Mouse (Mus musculus): ENCODE measurements around the gene Itga6. TPM values are rescaled to one million over a fixed set of nuclear protein-coding genes. Genes with fewer than 3 reads are reported as not detected.

The Itga6 gene
- total and polyA plus RNA-seq, 3 experiments: 1.0 to 2.7 TPM; not detected in 1

GRCm38 (mm10) chr2:71771762-71772161, 26.3 kb downstream of the Itga6 start (continued):
- no peak for TF ChIP-seq ZNF384 (IDR thresholded peaks at IDR 0.05; ENCODE audit: low read depth, low read length)
- no peak for TF ChIP-seq TBP (IDR thresholded peaks at IDR 0.05; ENCODE audit: low read depth, low read length)
- TF ChIP-seq ETS1 (IDR thresholded peaks at IDR 0.05; ENCODE audit: low read depth, low read length): peak; percentile 53; the same call in 1 of the 2 replicates
- TF ChIP-seq RCOR1 (IDR thresholded peaks at IDR 0.05; ENCODE audit: low read depth, low read length): no peak
- TF ChIP-seq MYC (IDR thresholded peaks at IDR 0.05; ENCODE audit: low read depth, low read length): peak; percentile 31; the same call in 1 of the 2 replicates
- TF ChIP-seq NRF1 (IDR thresholded peaks at IDR 0.05; ENCODE audit: insufficient read depth, low read depth, low read length, poor library complexity, severe bottlenecking): no peak
- no peak for TF ChIP-seq MEF2A (IDR thresholded peaks at IDR 0.05; ENCODE audit: extremely low read depth, insufficient replicate concordance, low read depth, low read length, poor library complexity, severe bottlenecking)
- TF ChIP-seq EP300 (IDR thresholded peaks at IDR 0.05; ENCODE audit: low read depth in 1 of 2, low read length in 2 of 2): peak; percentile 62 to 73; a peak in 3 of 4 replicates
- no peak for TF ChIP-seq KAT2A (conservative IDR thresholded peaks at IDR 0.05; ENCODE audit: low read depth, low read length)
- no peak for TF ChIP-seq GABPA (IDR thresholded peaks at IDR 0.05; ENCODE audit: low read depth, low read length)

- TF ChIP-seq HCFC1 (IDR thresholded peaks at IDR 0.05; ENCODE audit: low read depth, low read length): no peak
- TF ChIP-seq MAZ (IDR thresholded peaks at IDR 0.05; ENCODE audit: low read depth, low read length): no peak
- TF ChIP-seq TAL1 (IDR thresholded peaks at IDR 0.05; ENCODE audit: low read length): no peak
- TF ChIP-seq MXI1 (IDR thresholded peaks at IDR 0.05; ENCODE audit: low read depth, low read length): no peak
- TF ChIP-seq MAFK (IDR thresholded peaks at IDR 0.05; ENCODE audit: borderline replicate concordance, low read depth, low read length): no peak
- TF ChIP-seq SMC3 (IDR thresholded peaks at IDR 0.05; ENCODE audit: low read depth, low read length): no peak
- no peak for TF ChIP-seq MYB (IDR thresholded peaks at IDR 0.05; ENCODE audit: low read depth, low read length)
- 0 out of 2 replicates have a peak, but pooled peaks have one; percentile 14 for TF ChIP-seq GATA1 (IDR thresholded peaks at IDR 0.05; ENCODE audit: low read depth, low read length)
- no peak for TF ChIP-seq MYC (IDR thresholded peaks at IDR 0.05; ENCODE audit: low read depth, low read length)
- no peak for TF ChIP-seq RAD21 (IDR thresholded peaks at IDR 0.05; ENCODE audit: low read depth, low read length)
- TF ChIP-seq KAT2A (conservative IDR thresholded peaks at IDR 0.05; ENCODE audit: low read depth, low read length): no peak
- 0 out of 4 replicates have a peak, but pooled peaks of 1 of the 2 experiments have one; percentile 22 for TF ChIP-seq EP300 (IDR thresholded peaks at IDR 0.05; ENCODE audit: low read depth in 1 of 2, low read length in 2 of 2)
- no peak for TF ChIP-seq POLR2A (IDR thresholded peaks at IDR 0.05; ENCODE audit: control insufficient read depth in 1 of 2, insufficient read depth in 1 of 2, low read depth in 1 of 2, low read length in 2 of 2, poor library complexity in 1 of 2)
- TF ChIP-seq GABPA (IDR thresholded peaks at IDR 0.05; ENCODE audit: low read depth, low read length): no peak
- no peak for DNase-seq (ENCODE audit: low read depth, low spot score)
- H3K27ac ChIP-seq (ENCODE audit: control insufficient read depth, low read depth, low read length): no peak overlapping the region
Measured at GRCm38 (mm10) chr2:71773714-71774113, 28.3 kb downstream of the Itga6 start.

More at GRCm38 (mm10) chr2:71773714-71774113, 28.3 kb downstream of the Itga6 start:
- H3K79me2 ChIP-seq (ENCODE audit: control insufficient read depth, insufficient read depth, low read length, poor library complexity): no peaks in the 10 kb centered on the region
- H3K4me1 ChIP-seq (ENCODE audit: control insufficient read depth in 1 of 2, insufficient read depth in 2 of 2, low read length in 2 of 2): peaks cover 6 to 15% of the 10 kb centered on the region in 2 experiments
- no peak overlapping the region for H3K4me3 ChIP-seq (ENCODE audit: control insufficient read depth in 1 of 2, insufficient read depth in 1 of 2, low read depth in 2 of 2, low read length in 2 of 2)
- H3K9me3 ChIP-seq (replicated peaks; ENCODE audit: insufficient read depth, low read length): no peaks in the 10 kb centered on the region
- H3K9ac ChIP-seq (ENCODE audit: control insufficient read depth, low read depth, low read length, poor library complexity, severe bottlenecking): no peak overlapping the region
- peaks cover 0 to 16% of the 10 kb centered on the region in 2 experiments; a peak in 2 of 4 replicates for H3K36me3 ChIP-seq (ENCODE audit: control insufficient read depth in 1 of 2, insufficient read depth in 2 of 2, low read length in 2 of 2)
- no peaks in the 10 kb centered on the region; a peak in 1 of 4 replicates for H3K27me3 ChIP-seq (ENCODE audit: control insufficient read depth in 1 of 2, insufficient read depth in 2 of 2, low read length in 2 of 2)
